Comparison of ENCODE assay signal across 15 mouse cellular contexts in the genomic region with DNA sequence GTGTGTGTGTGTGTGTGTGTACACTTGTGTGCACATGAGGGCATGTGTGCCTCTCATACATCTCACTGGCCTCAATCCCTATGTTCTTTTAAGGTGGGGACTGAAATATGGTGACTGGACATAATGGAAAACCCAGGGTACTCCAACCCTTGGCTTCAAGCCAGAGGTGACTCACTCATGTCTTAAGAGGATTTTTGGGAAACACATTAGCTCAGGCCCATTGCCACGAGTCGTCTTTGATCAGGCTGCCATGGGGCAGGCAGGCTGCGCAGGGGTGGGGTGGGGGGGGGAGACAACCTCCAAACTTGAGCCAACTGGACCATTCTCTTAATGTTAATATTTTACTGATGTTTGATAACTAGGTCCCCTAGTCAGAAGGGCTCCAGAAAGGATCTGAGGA. TPM values are rescaled to one million over a fixed set of nuclear protein-coding genes. Genes with fewer than 3 reads are reported as not detected.
DNase-seq lines count a peak whose midpoint lies in the region; ATAC-seq and TF ChIP-seq lines count a peak whose summit lies in the region.
"Had no signal": no experiment of that assay in that cellular context is flagged by ENCODE, and none has a peak within 500 bp of the region (broad histone marks: within the 10 kb centered on the region; RNA-seq: fewer than 3 reads in every experiment).

No protein-coding gene starts in this region.

- DNase-seq in gastrocnemius, adult 18-20 months (ENCODE audit: low spot score): peak; percentile 2
- no peak for DNase-seq in gastrocnemius, adult 8-10 months (ENCODE audit: low spot score in 2 of 2)
- DNase-seq in 3134 (ENCODE audit: extremely low read depth, insufficient read length, low spot score): peak; percentile 7
- DNase-seq in adrenal gland, adult 2 months: peak; percentile 27
- peak; percentile 66 for DNase-seq in lung, embryonic 14.5 days
- no peak for DNase-seq in urinary bladder, adult 18-20 months (ENCODE audit: low spot score in 2 of 2)
- no peak for DNase-seq in neural tube, embryonic 10.5 days (ENCODE audit: extremely low spot score, low spot score)
- no peak for DNase-seq in forebrain, embryonic 11.5 days (ENCODE audit: low spot score)
- DNase-seq: heart, postnatal 4 days; liver; retina, postnatal 1 day; thymus, adult 2 months had no signal

- H3K27me3 ChIP-seq in lung, embryonic 14.5 days (ENCODE audit: insufficient read depth, low read length): no peaks in the 10 kb centered on the region
- no peaks in the 10 kb centered on the region; the same call in 1 of the 2 replicates for H3K27me3 ChIP-seq in forebrain, embryonic 11.5 days (ENCODE audit: control insufficient read depth, insufficient read depth, low read length)
- H3K27me3 ChIP-seq: intestine, embryonic 15.5 days had no signal

- no peak for ATAC-seq in lung, embryonic 14.5 days (ENCODE audit: insufficient read depth)
- no peak for ATAC-seq in forebrain, embryonic 11.5 days (replicated peaks; ENCODE audit: low FRiP score)
- ATAC-seq: forebrain, embryonic 16.5 days; intestine, embryonic 15.5 days had no signal

- no peaks in the 10 kb centered on the region for H3K4me1 ChIP-seq in lung, embryonic 14.5 days (ENCODE audit: insufficient read depth)
- H3K4me1 ChIP-seq in forebrain, embryonic 11.5 days (replicated peaks; ENCODE audit: control insufficient read depth, insufficient read depth, low read length): no peaks in the 10 kb centered on the region
- H3K4me1 ChIP-seq: intestine, embryonic 15.5 days; megakaryocyte, embryonic 14.5 days had no signal

- H3K9me3 ChIP-seq in lung, embryonic 14.5 days (ENCODE audit: low read depth, low read length): no peaks in the 10 kb centered on the region
- H3K9me3 ChIP-seq in forebrain, embryonic 11.5 days (ENCODE audit: control insufficient read depth, low read length): no peaks in the 10 kb centered on the region
- H3K9me3 ChIP-seq: intestine, embryonic 15.5 days; megakaryocyte, embryonic 14.5 days had no signal

- no peak for TF ChIP-seq CTCF in lung, embryonic 14.5 days (IDR thresholded peaks at IDR 0.05; ENCODE audit: low read depth)

- WGBS in lung, embryonic 14.5 days: 61% methylated on average over 3 of the region's 3 CpGs
- WGBS in forebrain, embryonic 11.5 days: 93% methylated on average over 3 of the region's 3 CpGs

- H3K27ac ChIP-seq in lung, embryonic 14.5 days (ENCODE audit: low read depth): no peak overlapping the region
- H3K27ac ChIP-seq in forebrain, embryonic 11.5 days (ENCODE audit: low read depth, low read length): no peak overlapping the region
- H3K27ac ChIP-seq: intestine, embryonic 15.5 days had no signal

- H3K4me3 ChIP-seq in lung, embryonic 14.5 days (ENCODE audit: low read depth, low read length): no peak overlapping the region
- H3K4me3 ChIP-seq in forebrain, embryonic 11.5 days (ENCODE audit: low read depth, low read length): no peak overlapping the region
- H3K4me3 ChIP-seq: intestine, embryonic 15.5 days; megakaryocyte, embryonic 14.5 days had no signal

- no peaks in the 10 kb centered on the region for H3K36me3 ChIP-seq in lung, embryonic 14.5 days (ENCODE audit: insufficient read depth)
- H3K36me3 ChIP-seq in forebrain, embryonic 11.5 days (ENCODE audit: control insufficient read depth, insufficient read depth, low read length): no peaks in the 10 kb centered on the region
- H3K36me3 ChIP-seq: intestine, embryonic 15.5 days had no signal

- no peak overlapping the region for H3K4me2 ChIP-seq in lung, embryonic 14.5 days
- H3K4me2 ChIP-seq in forebrain, embryonic 11.5 days (ENCODE audit: low read depth, low read length, severe bottlenecking): no peak overlapping the region
- H3K4me2 ChIP-seq: intestine, embryonic 15.5 days had no signal

- H3K9ac ChIP-seq in lung, embryonic 14.5 days: no peak overlapping the region
- H3K9ac ChIP-seq in forebrain, embryonic 11.5 days (ENCODE audit: low read length): no peak overlapping the region
- H3K9ac ChIP-seq: intestine, embryonic 15.5 days had no signal

RNA-seq across cellular contexts. Expression of a gene that starts 26.2 kb away (rescaled TPM):
- total RNA-seq in gastrocnemius, adult 18-20 months (2021): under 1 TPM; 0.11 to 0.38 TPM
- total RNA-seq in gastrocnemius, adult 8-10 months (2022): under 1 TPM in 3 of 4 experiments, not detected in 1; 0.16 to 0.52 (median 0.34) TPM
- 10 to 100 TPM; 20.4 to 26.0 TPM for total RNA-seq in adrenal gland, adult 2 months (2021)
- 2.1 and 4.0 TPM in 2 replicates for polyA plus RNA-seq in adrenal gland, adult 2 months (2012; rRNA removed)
- 36.1 and 39.2 TPM in 2 replicates for polyA plus RNA-seq in lung, embryonic 14.5 days (2014; fragmentation: Nextera tagmentation; extraction: Ambion mirVana)
- 7.2 and 7.5 TPM in 2 replicates for polyA plus RNA-seq in forebrain, embryonic 11.5 days (2014; fragmentation: Nextera tagmentation; extraction: Ambion mirVana)

RNA-seq across cellular contexts. Expression of a gene that starts 41.0 kb away (rescaled TPM):
- 1 to 10 TPM; 1.5 to 4.4 TPM for total RNA-seq in gastrocnemius, adult 18-20 months (2021)
- 1 to 10 TPM; 1.7 to 3.8 (median 3.5) TPM for total RNA-seq in gastrocnemius, adult 8-10 months (2022)
- total RNA-seq in adrenal gland, adult 2 months (2021): 1 to 10 TPM; 2.9 to 4.7 TPM
- 0.84 and 1.0 TPM in 2 replicates for polyA plus RNA-seq in adrenal gland, adult 2 months (2012; rRNA removed)
- polyA plus RNA-seq in lung, embryonic 14.5 days (2014; fragmentation: Nextera tagmentation; extraction: Ambion mirVana): 7.1 and 7.4 TPM in 2 replicates
- 14.5 and 16.0 TPM in 2 replicates for polyA plus RNA-seq in forebrain, embryonic 11.5 days (2014; fragmentation: Nextera tagmentation; extraction: Ambion mirVana)

Comparison
In these comparisons a context has a peak if more than half of its experiments do, and no peak if none do; other contexts are left out.
1. DNase-seq: peak in gastrocnemius, adult 18-20 months (single experiment), 3134 (single experiment), adrenal gland, adult 2 months (single experiment) and lung, embryonic 14.5 days (single experiment); none in gastrocnemius, adult 8-10 months (0 of 2), urinary bladder, adult 18-20 months (0 of 2), neural tube, embryonic 10.5 days (single experiment) and forebrain, embryonic 11.5 days (single experiment).
2. RNA of a gene that starts 26.2 kb away (total RNA-seq): 20.4 to 26.0 TPM in adrenal gland, adult 2 months; 0.11 to 0.38 TPM in gastrocnemius, adult 18-20 months and 0.16 to 0.52 TPM in gastrocnemius, adult 8-10 months; every median in the first group is over 10 times any median in the second.